Mouse (Mus musculus) forebrain, embryonic 16.5 days (tissue): ENCODE data around the gene Card19. TPM values are rescaled to one million over a fixed set of nuclear protein-coding genes. Genes with fewer than 3 reads are reported as not detected.

Experiments
- ATAC-seq: fragments of 200-750 bp; cut with Nextera tagmentation; 2 replicates; pipeline ENCODE4 v1.8.0; 2017; ENCODE audit warnings: mild to moderate bottlenecking, moderate library complexity
- H3K27ac ChIP-seq: fragments of 300-500 bp; sonication (generic); 2 replicates; pipeline ENCODE4 v1.5.1; 2014; ENCODE audit warnings: low read length, control low read depth
- H3K27me3 ChIP-seq: fragments of 300-500 bp; sonication (generic); replicated peaks from 2 replicates; pipeline ENCODE4 v1.6.1; 2014; ENCODE audit warnings: low read length; ENCODE audit not compliant: control insufficient read depth, insufficient read depth
- H3K36me3 ChIP-seq: fragments of 300-500 bp; sonication (generic); 2 replicates; pipeline ENCODE4 v1.6.1; 2014; ENCODE audit not compliant: control insufficient read depth, insufficient read depth
- H3K4me1 ChIP-seq: fragments of 300-500 bp; sonication (generic); replicated peaks from 2 replicates; pipeline ENCODE4 v1.6.1; 2014; ENCODE audit warnings: low read length; ENCODE audit not compliant: control insufficient read depth, insufficient read depth
- H3K4me2 ChIP-seq: fragments of 300-500 bp; sonication (generic); 2 replicates; pipeline ENCODE4 v1.6.1; 2014; ENCODE audit warnings: mild to moderate bottlenecking, low read length, control low read depth
- H3K4me3 ChIP-seq: fragments of 300-500 bp; sonication (generic); replicated peaks from 2 replicates; pipeline ENCODE4 v1.5.1; 2014; ENCODE audit warnings: mild to moderate bottlenecking, low read length, control low read depth
- H3K9ac ChIP-seq: fragments of 300-500 bp; sonication (generic); replicated peaks from 2 replicates; pipeline ENCODE4 v1.6.1; 2014; ENCODE audit warnings: low read depth, low read length, control low read depth
- H3K9me3 ChIP-seq: fragments of 300-500 bp; sonication (generic); 2 replicates; pipeline ENCODE4 v1.6.1; 2016; ENCODE audit warnings: low read length; ENCODE audit not compliant: control insufficient read depth
- WGBS: fragments of 180-500 bp; shearing (Covaris S2); extraction: QIAGEN DNeasy Blood & Tissue Kit; methylation state at CpG from one replicate; pipeline ENCODE4 v1.1.7; 2014; 5-methylcytosine and 5-hydroxymethylcytosine counted together
- polyA plus RNA-seq: library from polyadenylated mRNA; unstranded; fragments of >200 nt; fragmentation: Nextera tagmentation; extraction: Ambion mirVana; gene quantifications from 2 replicates; pipeline ENCODE4 v1.2.1, GENCODE M21; 2015

The Card19 gene
- polyA plus RNA-seq, 1 experiment from 2014 or later = 21.4 TPM

DNA sequence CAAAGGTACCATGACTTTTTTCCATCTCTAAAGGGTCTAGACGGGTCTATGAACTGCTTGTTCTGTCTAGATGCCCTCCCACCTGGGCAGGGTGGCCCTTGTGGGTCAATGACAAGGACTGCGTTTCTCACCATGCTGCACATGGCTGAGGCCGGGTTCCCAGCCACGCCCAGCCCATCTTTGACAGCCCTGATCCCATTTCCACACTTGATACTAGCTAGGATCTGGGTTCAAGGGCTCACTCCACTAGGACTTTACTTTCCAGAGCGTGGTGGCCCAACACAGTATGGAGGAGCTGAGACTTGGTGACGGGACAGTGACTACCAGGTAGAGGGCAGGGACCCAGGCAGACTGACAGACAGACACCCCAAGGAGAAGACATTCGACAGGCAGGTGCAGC is 13.3 kb downstream of the Card19 start:
- Histone ChIP-seq H3K9ac (no peak overlapping the region), H3K27ac (no peak overlapping the region), H3K36me3 (no peaks in the 10 kb centered on the region), H3K27me3 (no peaks in the 10 kb centered on the region), H3K4me1 (0 out of 2 replicates have a peak, but pooled peaks cover 3% of the 10 kb centered on the region), H3K4me2 (no peak overlapping the region), H3K4me3 (no peak overlapping the region), H3K9me3 (no peaks in the 10 kb centered on the region)
- WGBS = 90% methylated on average over 7 of the region's 7 CpGs
- ATAC-seq = no peak

- Histone ChIP-seq H3K27ac (no peak overlapping the region), H3K4me3 (no peak overlapping the region), H3K36me3 (no peaks in the 10 kb centered on the region), H3K9ac (no peak overlapping the region), H3K27me3 (no peaks in the 10 kb centered on the region), H3K4me1 (0 out of 2 replicates have a peak, but pooled peaks cover 3% of the 10 kb centered on the region), H3K4me2 (no peak overlapping the region), H3K9me3 (no peaks in the 10 kb centered on the region)
- WGBS = 92% methylated on average over 13 of the region's 13 CpGs
- no peak for ATAC-seq
These were observed 15.1 kb downstream of the Card19 start for GRCm38 (mm10) chr13:49200688-49201087.

DNA sequence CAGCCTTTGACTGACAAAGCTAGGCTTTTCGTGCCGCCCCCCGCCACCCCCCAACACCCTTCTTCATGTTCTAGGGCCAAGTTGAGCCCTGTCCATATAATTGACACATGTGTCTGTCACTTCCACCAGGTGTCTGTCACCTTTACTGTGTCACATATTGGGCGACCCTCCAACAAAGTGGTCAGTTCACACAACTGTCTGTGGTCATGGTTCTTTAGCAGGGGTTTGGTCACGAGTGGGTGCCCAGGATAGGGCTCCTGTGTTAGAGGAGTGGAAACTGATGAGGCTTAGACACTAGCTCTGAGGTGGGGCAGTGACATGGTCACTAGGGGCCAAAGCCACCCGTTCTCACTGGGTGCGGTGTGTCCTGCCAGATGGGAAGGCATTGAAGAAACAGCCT is 15.9 kb downstream of the Card19 start:
- no peak for ATAC-seq
- H3K36me3 ChIP-seq = no peaks in the 10 kb centered on the region
- H3K27me3 ChIP-seq = no peaks in the 10 kb centered on the region
- H3K9ac ChIP-seq = no peak overlapping the region
- no peak overlapping the region for H3K4me3 ChIP-seq
- no peak overlapping the region for H3K27ac ChIP-seq
- H3K4me1 ChIP-seq = no peaks in the 10 kb centered on the region
- WGBS = 89% methylated on average over 7 of the region's 7 CpGs
- no peak overlapping the region for H3K4me2 ChIP-seq
- no peaks in the 10 kb centered on the region for H3K9me3 ChIP-seq

DNA sequence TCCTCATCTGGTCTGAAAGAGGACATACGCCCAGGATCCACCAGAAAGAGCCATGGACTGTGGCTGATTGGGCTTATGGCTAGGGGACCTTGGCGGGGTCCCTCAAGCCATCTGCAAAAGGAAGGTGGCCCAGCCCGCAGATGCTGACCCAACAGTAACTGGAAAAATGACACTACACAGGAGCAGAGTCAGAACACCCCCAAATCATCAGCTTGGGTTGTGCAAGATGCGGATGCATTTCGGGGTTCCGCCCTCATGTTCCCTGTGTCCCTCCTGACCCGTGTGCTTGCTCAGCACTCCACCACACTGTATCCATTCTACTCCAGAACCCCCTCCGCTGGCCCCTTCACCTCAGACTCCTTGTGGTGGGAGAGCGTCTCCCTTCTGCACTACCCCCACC is 17.1 kb downstream of the Card19 start:
- H3K4me2 ChIP-seq = no peak overlapping the region
- no peaks in the 10 kb centered on the region for H3K4me1 ChIP-seq
- no peaks in the 10 kb centered on the region for H3K36me3 ChIP-seq
- 93% methylated on average over 9 of the region's 9 CpGs for WGBS
- ATAC-seq = no peak
- H3K27me3 ChIP-seq = no peaks in the 10 kb centered on the region
- H3K27ac ChIP-seq = no peak overlapping the region
- H3K9ac ChIP-seq = no peak overlapping the region
- no peak overlapping the region for H3K4me3 ChIP-seq
- H3K9me3 ChIP-seq = no peaks in the 10 kb centered on the region

GRCm38 (mm10) chr13:49196766-49197165 is 19.1 kb downstream of the Card19 start:
- Histone ChIP-seq H3K27me3 (no peaks in the 10 kb centered on the region), H3K9ac (no peak overlapping the region), H3K36me3 (no peaks in the 10 kb centered on the region), H3K27ac (no peak overlapping the region), H3K9me3 (no peaks in the 10 kb centered on the region), H3K4me2 (no peak overlapping the region), H3K4me3 (no peak overlapping the region), H3K4me1 (peaks cover under 1% of the 10 kb centered on the region; the same call in 1 of the 2 replicates)
- ATAC-seq = no peak
- 68% methylated on average over 6 of the region's 6 CpGs for WGBS

- no peak for ATAC-seq
- Histone ChIP-seq H3K27me3 (no peaks in the 10 kb centered on the region), H3K4me3 (no peak overlapping the region), H3K9ac (no peak overlapping the region), H3K4me2 (no peak overlapping the region), H3K27ac (no peak overlapping the region), H3K9me3 (no peaks in the 10 kb centered on the region), H3K4me1 (peaks cover 3% of the 10 kb centered on the region; the same call in 1 of the 2 replicates), H3K36me3 (no peaks in the 10 kb centered on the region)
- 91% methylated on average over 5 of the region's 5 CpGs for WGBS
These were observed 19.6 kb downstream of the Card19 start for GRCm38 (mm10) chr13:49196211-49196610.

DNA sequence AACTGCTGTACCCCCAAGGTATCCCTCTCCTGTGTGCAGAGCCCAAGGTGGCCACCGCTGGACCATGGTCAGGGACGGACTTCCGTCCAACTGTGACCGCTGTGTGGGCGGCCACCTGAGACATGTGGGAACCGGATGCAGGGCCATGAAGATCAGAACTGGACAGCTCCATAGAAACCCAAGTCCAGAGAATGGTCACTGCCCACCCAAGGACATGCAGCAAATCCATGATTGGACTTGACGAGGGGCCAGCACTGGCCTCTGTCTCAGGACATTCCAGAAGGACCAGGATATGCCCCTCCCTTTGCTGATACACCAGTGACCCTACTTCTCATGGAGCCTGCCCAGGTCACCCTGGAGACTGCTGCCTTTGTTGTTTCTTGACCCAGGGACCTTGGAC is 20.2 kb downstream of the Card19 start:
- Histone ChIP-seq H3K27ac (no peak overlapping the region), H3K36me3 (no peaks in the 10 kb centered on the region), H3K27me3 (no peaks in the 10 kb centered on the region), H3K9me3 (no peaks in the 10 kb centered on the region), H3K4me2 (no peak overlapping the region), H3K4me3 (no peak overlapping the region), H3K4me1 (peaks cover 3% of the 10 kb centered on the region; the same call in 1 of the 2 replicates), H3K9ac (no peak overlapping the region)
- ATAC-seq = no peak
- 94% methylated on average over 7 of the region's 7 CpGs for WGBS

DNA sequence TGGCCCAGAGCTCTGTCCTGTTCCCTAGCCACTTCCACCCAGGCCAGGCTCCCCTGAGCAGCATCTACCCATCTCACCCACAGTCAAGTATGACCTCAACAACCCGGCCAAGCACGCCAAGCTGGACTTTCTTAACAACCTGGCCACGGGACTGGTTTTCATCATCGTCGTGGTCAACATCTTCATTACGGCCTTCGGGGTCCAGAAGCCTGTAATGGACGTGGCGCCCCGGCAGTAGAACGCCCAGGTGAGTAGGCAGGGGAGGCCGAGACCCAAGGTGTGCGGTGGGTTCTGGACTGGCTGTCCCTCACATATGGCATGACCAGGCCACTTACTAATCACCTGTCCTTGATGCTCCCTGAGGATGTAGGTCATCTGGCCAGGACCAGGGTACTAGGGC is 21.0 kb downstream of the Card19 start:
- Histone ChIP-seq H3K9me3 (no peaks in the 10 kb centered on the region), H3K9ac (no peak overlapping the region), H3K36me3 (no peaks in the 10 kb centered on the region), H3K4me1 (peaks cover 3% of the 10 kb centered on the region; the same call in 1 of the 2 replicates), H3K4me2 (no peak overlapping the region), H3K4me3 (no peak overlapping the region), H3K27ac (no peak overlapping the region), H3K27me3 (no peaks in the 10 kb centered on the region)
- no peak for ATAC-seq
- WGBS = 93% methylated on average over 13 of the region's 13 CpGs

GRCm38 (mm10) chr13:49193650-49194049 is 22.2 kb downstream of the Card19 start:
- Histone ChIP-seq H3K9me3 (no peaks in the 10 kb centered on the region), H3K27me3 (no peaks in the 10 kb centered on the region), H3K4me2 (no peak overlapping the region), H3K9ac (no peak overlapping the region), H3K36me3 (no peaks in the 10 kb centered on the region), H3K27ac (no peak overlapping the region), H3K4me1 (peaks cover 6% of the 10 kb centered on the region), H3K4me3 (no peak overlapping the region)
- ATAC-seq = no peak
- WGBS = 93% methylated on average over 17 of the region's 17 CpGs

- no peaks in the 10 kb centered on the region for H3K9me3 ChIP-seq
- ATAC-seq = no peak
- no peak overlapping the region for H3K27ac ChIP-seq
- 55% methylated on average over 16 of the region's 16 CpGs for WGBS
- H3K9ac ChIP-seq = no peak overlapping the region
- no peak overlapping the region for H3K4me3 ChIP-seq
- no peak overlapping the region for H3K4me2 ChIP-seq
- H3K27me3 ChIP-seq = no peaks in the 10 kb centered on the region
- H3K4me1 ChIP-seq = peaks cover 15% of the 10 kb centered on the region
- H3K36me3 ChIP-seq = no peaks in the 10 kb centered on the region
These were observed 23.5 kb downstream of the Card19 start for GRCm38 (mm10) chr13:49192156-49192855.
